Mouse (Mus musculus): ENCODE measurements around the gene Prkcq. TPM values are rescaled to one million over a fixed set of nuclear protein-coding genes. Genes with fewer than 3 reads are reported as not detected.
A peak's percentile ranks its signal among the peaks of the same experiment; 100 is the strongest.

Gene Prkcq
- polyA plus RNA-seq, 1 experiment from 2014 or later, result 1.8 TPM

GRCm38 (mm10) chr2:11169721-11170335 is 2.1 kb upstream of the Prkcq start:
- Histone ChIP-seq H3K4me2 (no peak overlapping the region), H3K4me3 (ENCODE audit: low read depth, low read length) (no peak overlapping the region), H3K4me1 (ENCODE audit: insufficient read depth) (no peaks in the 10 kb centered on the region), H3K9me3 (ENCODE audit: low read depth, low read length) (no peaks in the 10 kb centered on the region), H3K27ac (ENCODE audit: low read depth) (no peak overlapping the region), H3K9ac (no peak overlapping the region), H3K27me3 (ENCODE audit: insufficient read depth, low read length) (peaks cover 10% of the 10 kb centered on the region), H3K36me3 (ENCODE audit: insufficient read depth) (no peaks in the 10 kb centered on the region)
- no peak for TF ChIP-seq CTCF (IDR thresholded peaks at IDR 0.05; ENCODE audit: low read depth)
- WGBS, result 61% methylated on average over 6 of the region's 6 CpGs
- ATAC-seq (ENCODE audit: insufficient read depth), result no peak
- no peak for DNase-seq

DNA sequence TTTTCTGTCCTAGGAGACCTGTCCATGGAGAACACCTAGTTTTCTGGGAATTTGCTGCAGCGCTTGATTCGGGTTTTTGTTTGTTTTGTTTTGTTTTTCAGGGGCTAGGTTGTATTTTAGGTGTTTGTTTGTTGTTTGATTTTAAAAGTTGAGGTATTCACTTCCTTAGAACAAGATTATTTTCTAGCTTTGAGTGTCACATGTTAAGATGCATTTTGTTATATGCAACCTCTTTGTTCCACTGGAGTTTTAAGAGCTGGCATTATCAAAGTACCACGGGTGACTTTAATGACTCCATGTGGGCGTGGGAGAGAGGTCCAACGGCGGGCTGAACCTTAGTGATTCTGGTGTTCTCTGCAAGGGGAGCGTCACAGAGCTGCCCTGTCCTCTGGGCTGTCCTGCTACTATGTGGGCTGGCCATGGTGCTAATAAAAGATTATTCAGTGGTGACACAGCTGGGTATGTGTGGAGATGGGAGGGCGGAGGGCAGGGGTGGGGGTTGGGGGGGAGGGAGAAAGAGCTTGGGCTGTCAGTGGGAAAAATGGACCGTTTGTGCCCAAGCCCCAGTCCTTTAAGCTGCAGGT is 1.0 kb downstream of the Prkcq start:
- 18% methylated on average over 9 of the region's 9 CpGs for WGBS
- TF ChIP-seq CTCF (IDR thresholded peaks at IDR 0.05; ENCODE audit: low read depth), result no peak
- H3K9me3 ChIP-seq (ENCODE audit: low read depth, low read length), result no peaks in the 10 kb centered on the region
- ATAC-seq (ENCODE audit: insufficient read depth) (no peak), DNase-seq (no peak)
- no peak overlapping the region for H3K27ac ChIP-seq (ENCODE audit: low read depth)
- H3K9ac ChIP-seq, result no peak overlapping the region
- H3K36me3 ChIP-seq (ENCODE audit: insufficient read depth), result no peaks in the 10 kb centered on the region
- peak overlapping the region; percentile 89 for H3K4me2 ChIP-seq
- H3K4me1 ChIP-seq (ENCODE audit: insufficient read depth), result no peaks in the 10 kb centered on the region
- H3K27me3 ChIP-seq (ENCODE audit: insufficient read depth, low read length), result peaks cover 10% of the 10 kb centered on the region
- no peak overlapping the region for H3K4me3 ChIP-seq (ENCODE audit: low read depth, low read length)

GRCm38 (mm10) chr2:11173521-11173920 is 1.6 kb downstream of the Prkcq start:
- WGBS, result 49% methylated on average over 4 of the region's 4 CpGs
- no peak overlapping the region for H3K4me2 ChIP-seq
- no peak overlapping the region for H3K27ac ChIP-seq (ENCODE audit: low read depth)
- H3K9me3 ChIP-seq (ENCODE audit: low read depth, low read length), result no peaks in the 10 kb centered on the region
- H3K36me3 ChIP-seq (ENCODE audit: insufficient read depth), result no peaks in the 10 kb centered on the region
- H3K4me3 ChIP-seq (ENCODE audit: low read depth, low read length), result no peak overlapping the region
- ATAC-seq (ENCODE audit: insufficient read depth), result no peak
- no peaks in the 10 kb centered on the region for H3K4me1 ChIP-seq (ENCODE audit: insufficient read depth)
- no peak for TF ChIP-seq CTCF (IDR thresholded peaks at IDR 0.05; ENCODE audit: low read depth)
- peaks cover 10% of the 10 kb centered on the region for H3K27me3 ChIP-seq (ENCODE audit: insufficient read depth, low read length)
- H3K9ac ChIP-seq, result no peak overlapping the region
- DNase-seq, result no peak

- Histone ChIP-seq H3K36me3 (ENCODE audit: insufficient read depth) (no peaks in the 10 kb centered on the region), H3K27ac (ENCODE audit: low read depth) (no peak overlapping the region), H3K4me1 (ENCODE audit: insufficient read depth) (no peaks in the 10 kb centered on the region), H3K9me3 (ENCODE audit: low read depth, low read length) (no peaks in the 10 kb centered on the region), H3K4me2 (no peak overlapping the region), H3K4me3 (ENCODE audit: low read depth, low read length) (no peak overlapping the region), H3K27me3 (ENCODE audit: insufficient read depth, low read length) (peaks cover 10% of the 10 kb centered on the region), H3K9ac (no peak overlapping the region)
- ATAC-seq (ENCODE audit: insufficient read depth) (no peak), DNase-seq (no peak)
- no peak for TF ChIP-seq CTCF (IDR thresholded peaks at IDR 0.05; ENCODE audit: low read depth)
- WGBS, result 67% methylated on average over 4 of the region's 4 CpGs
Observed at GRCm38 (mm10) chr2:11174101-11174500, 2.2 kb downstream of the Prkcq start.

DNA sequence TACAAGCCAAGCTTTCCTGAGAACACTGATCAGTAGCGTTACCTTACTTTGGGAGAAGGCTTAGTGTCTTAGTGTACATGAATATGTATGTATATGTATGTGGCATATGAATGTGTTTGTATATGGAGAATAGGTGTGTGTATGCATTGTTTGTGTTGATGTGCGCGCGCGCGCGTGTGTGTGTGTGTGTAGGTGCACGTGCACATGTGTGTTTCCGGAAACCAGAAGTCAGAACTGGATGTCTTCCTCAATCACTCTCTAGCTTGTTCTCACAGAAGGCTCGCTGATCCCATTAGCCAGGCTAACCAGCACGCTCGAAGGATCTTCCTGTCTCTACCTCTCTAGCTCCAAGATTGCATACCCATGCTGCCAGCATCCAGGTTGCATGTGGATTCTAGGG is 6.0 kb downstream of the Prkcq start:
- Histone ChIP-seq H3K9ac (no peak overlapping the region), H3K4me2 (no peak overlapping the region)
- TF ChIP-seq CTCF (IDR thresholded peaks at IDR 0.05; ENCODE audit: low read depth), result no peak

DNA sequence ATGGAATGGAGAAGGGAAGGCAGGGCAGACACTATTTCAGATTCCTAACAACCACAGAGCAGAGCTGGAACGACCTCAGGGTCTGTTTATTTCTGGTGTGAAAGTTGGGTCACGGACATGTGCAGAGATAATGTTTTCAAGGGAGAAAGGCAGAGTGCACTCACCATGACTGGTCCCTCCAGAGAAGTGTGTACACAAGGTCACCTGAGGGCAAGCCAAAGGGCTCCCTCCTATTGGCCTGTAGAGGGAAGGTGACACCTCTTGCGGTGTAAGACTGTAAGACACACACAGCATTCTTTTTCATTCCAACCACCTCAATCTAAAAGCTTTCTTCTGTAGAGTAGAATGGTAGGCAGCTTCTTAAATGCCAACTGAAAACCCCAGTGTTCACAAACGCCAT is 9.6 kb downstream of the Prkcq start:
- DNase-seq (no peak), ATAC-seq (ENCODE audit: insufficient read depth) (no peak)
- no peak for TF ChIP-seq CTCF (IDR thresholded peaks at IDR 0.05; ENCODE audit: low read depth)
- no peak overlapping the region for H3K27ac ChIP-seq (ENCODE audit: low read depth)
- no peak overlapping the region for H3K4me3 ChIP-seq (ENCODE audit: low read depth, low read length)
- H3K4me1 ChIP-seq (ENCODE audit: insufficient read depth), result no peaks in the 10 kb centered on the region
- no peak overlapping the region for H3K4me2 ChIP-seq
- H3K9me3 ChIP-seq (ENCODE audit: low read depth, low read length), result no peaks in the 10 kb centered on the region
- H3K27me3 ChIP-seq (ENCODE audit: insufficient read depth, low read length), result no peaks in the 10 kb centered on the region
- WGBS, result 34% methylated on average over 4 of the region's 4 CpGs
- H3K36me3 ChIP-seq (ENCODE audit: insufficient read depth), result no peaks in the 10 kb centered on the region
- H3K9ac ChIP-seq, result no peak overlapping the region

More for the DNA sequence above, 6.0 kb downstream of the Prkcq start:
- DNase-seq (no peak), ATAC-seq (ENCODE audit: insufficient read depth) (no peak)
- no peak overlapping the region for H3K27ac ChIP-seq (ENCODE audit: low read depth)
- no peaks in the 10 kb centered on the region for H3K4me1 ChIP-seq (ENCODE audit: insufficient read depth)
- no peaks in the 10 kb centered on the region for H3K36me3 ChIP-seq (ENCODE audit: insufficient read depth)
- WGBS, result 93% methylated on average over 12 of the region's 12 CpGs
- H3K27me3 ChIP-seq (ENCODE audit: insufficient read depth, low read length), result peaks cover 5% of the 10 kb centered on the region; the same call in 1 of the 2 replicates
- H3K4me3 ChIP-seq (ENCODE audit: low read depth, low read length), result no peak overlapping the region
- no peaks in the 10 kb centered on the region for H3K9me3 ChIP-seq (ENCODE audit: low read depth, low read length)

DNA sequence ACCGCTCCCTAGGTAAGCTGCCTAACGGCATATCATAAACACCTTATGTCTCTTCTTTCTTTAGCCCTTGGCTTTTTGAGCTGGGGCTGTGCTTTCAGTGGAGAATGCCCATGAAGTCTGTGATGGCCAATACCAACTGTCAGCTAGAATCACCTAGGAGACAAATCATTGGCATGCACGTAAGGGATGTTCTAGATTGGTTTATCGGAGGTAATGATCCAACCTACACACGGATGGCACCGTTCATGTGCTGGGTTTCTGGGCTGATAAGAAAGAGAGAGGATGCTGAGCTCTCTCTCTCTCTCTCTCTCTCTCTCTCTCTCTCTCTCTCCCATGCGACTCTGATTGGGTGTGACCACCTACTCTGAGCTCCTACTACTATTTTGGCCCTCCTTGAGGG is 10.2 kb downstream of the Prkcq start:
- no peaks in the 10 kb centered on the region for H3K4me1 ChIP-seq (ENCODE audit: insufficient read depth)
- H3K4me3 ChIP-seq (ENCODE audit: low read depth, low read length), result no peak overlapping the region
- no peaks in the 10 kb centered on the region for H3K36me3 ChIP-seq (ENCODE audit: insufficient read depth)
- no peak overlapping the region for H3K9ac ChIP-seq
- no peaks in the 10 kb centered on the region for H3K27me3 ChIP-seq (ENCODE audit: insufficient read depth, low read length)
- H3K4me2 ChIP-seq, result no peak overlapping the region
- DNase-seq, result no peak
- no peak for TF ChIP-seq CTCF (IDR thresholded peaks at IDR 0.05; ENCODE audit: low read depth)
- H3K9me3 ChIP-seq (ENCODE audit: low read depth, low read length), result no peaks in the 10 kb centered on the region
- no peak for ATAC-seq (ENCODE audit: insufficient read depth)
- WGBS, result 85% methylated on average over 7 of the region's 7 CpGs
- no peak overlapping the region for H3K27ac ChIP-seq (ENCODE audit: low read depth)

All from lung, embryonic 14.5 days (tissue).